Mouse (Mus musculus) erythroblast, embryonic 14.5 days (primary cell): Measurements from ENCODE around the gene Krtap6-1.
"Not testable (repeated sequence)": the region's sequence is repeated elsewhere in the genome, so short reads cannot be mapped to it uniquely, and the experiment has no call there.

Source experiments
- GATA1 ChIP-seq: IDR thresholded peaks from 2 replicates; pipeline ENCODE4 v1.6.1; 2012; ENCODE audit warnings: low read length, inconsistent platforms, mixed read lengths
- TAL1 ChIP-seq: IDR thresholded peaks from 3 replicates; pipeline ENCODE4 v1.6.1; 2012; ENCODE audit warnings: low read length, inconsistent platforms, mixed read lengths

GRCm38 (mm10) chr16:89014984-89015383 lies 16.5 kb upstream of the Krtap6-1 start, which contains the start of gene Gm10229:
- not testable (repeated sequence) for TF ChIP-seq GATA1, TAL1
